Mouse (Mus musculus): ENCODE measurements around the gene Amfr. TPM values are rescaled to one million over a fixed set of nuclear protein-coding genes. Genes with fewer than 3 reads are reported as not detected.

The Amfr gene
- polyA plus RNA-seq, 1 experiment from 2014 or later = 50.8 TPM

DNA sequence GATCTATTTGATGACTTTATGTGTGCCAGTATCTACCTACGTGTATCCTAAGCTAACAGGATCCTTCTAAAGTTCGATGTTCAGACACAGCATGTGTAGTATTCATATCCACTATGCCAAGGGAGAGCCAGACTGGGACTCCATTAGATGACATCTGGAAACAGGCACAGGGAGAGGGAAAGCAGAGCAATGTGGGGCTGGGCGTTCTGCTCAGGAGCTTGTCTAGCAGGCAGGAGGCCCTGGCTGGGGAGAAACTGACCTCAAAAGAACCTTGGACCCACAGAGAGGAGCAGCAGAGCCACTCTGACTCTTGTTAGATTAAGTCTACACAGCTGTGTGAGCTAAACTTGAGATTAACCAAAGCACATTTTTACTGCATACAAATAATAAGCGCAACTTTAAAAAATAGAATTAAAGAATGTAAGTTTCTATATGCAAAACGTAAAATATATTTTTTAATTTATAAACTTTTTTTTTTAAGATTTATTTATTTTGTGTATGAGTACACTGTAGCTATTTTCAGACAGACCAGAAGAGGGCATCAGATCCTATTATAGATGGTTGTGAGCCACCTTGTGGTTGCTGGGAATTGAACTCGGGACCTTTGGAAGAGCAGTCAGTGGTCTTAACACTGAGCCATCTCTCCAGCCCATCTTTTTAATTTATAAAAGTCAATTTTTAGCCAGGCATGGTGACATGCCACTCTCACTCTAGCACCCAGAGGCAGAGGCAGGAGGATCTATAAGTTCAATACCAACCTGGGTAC, 36.0 kb downstream of the Amfr start:
- no peaks in the 10 kb centered on the region for H3K9me3 ChIP-seq (replicated peaks)
- H3K4me1 ChIP-seq = no peaks in the 10 kb centered on the region
- peaks cover 93% of the 10 kb centered on the region for H3K36me3 ChIP-seq (ENCODE audit: poor library complexity, severe bottlenecking)
- no peak overlapping the region for H3K4me2 ChIP-seq
- no peaks in the 10 kb centered on the region for H3K27me3 ChIP-seq
- 94% methylated on average over 6 of the region's 6 CpGs for WGBS
- no peak overlapping the region for H3K9ac ChIP-seq
- no peak for ATAC-seq
- H3K4me3 ChIP-seq = no peak overlapping the region
- H3K27ac ChIP-seq = no peak overlapping the region

DNA sequence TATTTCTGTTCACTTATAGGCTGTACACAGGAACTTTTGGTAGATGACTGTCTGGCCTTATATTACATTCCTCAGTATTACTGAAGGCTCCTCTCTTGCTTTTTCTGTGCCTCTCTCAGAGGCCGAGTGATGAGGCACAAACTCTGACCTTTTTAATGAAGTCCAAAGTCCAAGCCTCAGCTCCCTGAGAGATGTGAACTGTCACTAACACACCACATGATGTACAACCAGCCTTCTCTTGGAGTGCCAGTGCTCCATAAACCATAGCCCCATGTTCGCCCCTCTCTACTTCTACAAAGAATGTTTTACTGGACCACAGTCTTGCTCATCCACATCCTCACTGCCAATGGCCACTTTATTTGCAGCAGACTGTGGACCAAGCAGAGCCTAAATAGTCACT, 37.3 kb downstream of the Amfr start:
- Histone ChIP-seq H3K27me3 (no peaks in the 10 kb centered on the region), H3K36me3 (ENCODE audit: poor library complexity, severe bottlenecking) (peaks cover 93% of the 10 kb centered on the region), H3K27ac (no peak overlapping the region), H3K4me2 (no peak overlapping the region), H3K9ac (no peak overlapping the region), H3K4me3 (no peak overlapping the region), H3K9me3 (replicated peaks) (no peaks in the 10 kb centered on the region), H3K4me1 (no peaks in the 10 kb centered on the region)
- WGBS = 97% methylated on average over 2 of the region's 2 CpGs
- no peak for ATAC-seq

DNA sequence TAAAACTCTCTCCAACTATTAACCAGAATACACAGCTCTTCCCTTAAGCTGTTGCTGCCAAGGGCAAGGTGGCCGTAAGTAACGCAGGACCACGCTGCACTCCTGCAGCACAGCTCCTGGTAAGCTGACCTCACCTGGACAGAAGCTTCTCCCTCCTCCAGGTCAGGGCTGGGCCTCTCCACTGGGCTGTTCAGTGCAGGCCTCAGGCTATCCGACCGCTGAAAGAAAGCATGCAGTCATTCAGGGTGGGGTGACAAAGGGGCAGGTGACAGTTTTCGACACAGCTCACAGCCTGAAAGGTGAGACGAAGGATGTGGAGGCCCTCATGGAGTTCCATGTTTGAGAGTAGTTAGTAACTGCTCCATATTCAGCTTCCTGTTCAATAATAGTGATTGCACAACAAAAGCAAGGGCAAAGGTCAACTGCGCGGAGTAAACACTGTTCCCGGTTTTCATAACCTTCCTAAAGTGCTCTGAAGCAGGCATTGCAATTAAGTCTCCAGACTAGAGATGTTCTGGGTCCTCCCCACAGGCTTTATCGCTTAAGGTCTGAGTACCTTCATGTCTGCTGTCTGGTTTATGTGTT, 37.9 kb downstream of the Amfr start:
- H3K36me3 ChIP-seq (ENCODE audit: poor library complexity, severe bottlenecking) = peaks cover 93% of the 10 kb centered on the region
- no peak overlapping the region for H3K9ac ChIP-seq
- no peaks in the 10 kb centered on the region for H3K9me3 ChIP-seq (replicated peaks)
- no peak overlapping the region for H3K4me2 ChIP-seq
- 86% methylated on average over 11 of the region's 11 CpGs for WGBS
- no peak overlapping the region for H3K27ac ChIP-seq
- H3K27me3 ChIP-seq = no peaks in the 10 kb centered on the region
- H3K4me3 ChIP-seq = no peak overlapping the region
- H3K4me1 ChIP-seq = no peaks in the 10 kb centered on the region
- ATAC-seq = no peak

DNA sequence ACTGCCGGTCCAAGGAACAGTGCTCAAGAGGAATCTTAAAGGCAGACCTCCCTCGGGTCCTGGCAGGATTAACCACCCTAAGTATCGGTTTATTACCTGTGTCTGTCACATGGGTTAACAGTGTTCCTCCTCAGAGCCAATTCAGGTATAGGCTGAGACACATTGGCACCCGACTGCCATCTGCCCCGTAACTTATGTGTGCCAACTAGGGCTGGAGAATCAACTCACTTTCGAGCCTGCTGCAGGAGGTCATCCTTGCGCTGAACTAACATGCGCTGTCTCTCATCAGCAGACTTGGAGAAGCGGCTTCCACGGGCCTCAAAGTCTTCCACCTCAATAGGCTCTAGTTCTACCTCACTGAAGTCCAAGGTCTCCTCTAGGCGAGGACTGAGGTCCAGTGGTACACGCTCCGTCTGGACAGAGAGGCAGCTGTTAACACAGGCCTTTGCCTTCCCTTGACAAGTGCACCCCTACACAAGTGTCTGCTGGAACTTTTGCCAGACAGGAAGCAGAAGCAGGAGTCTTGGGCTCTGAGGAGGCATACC, 38.7 kb downstream of the Amfr start:
- no peak overlapping the region for H3K4me2 ChIP-seq
- no peaks in the 10 kb centered on the region for H3K4me1 ChIP-seq
- H3K27ac ChIP-seq = no peak overlapping the region
- H3K4me3 ChIP-seq = no peak overlapping the region
- no peak overlapping the region for H3K9ac ChIP-seq
- no peaks in the 10 kb centered on the region for H3K27me3 ChIP-seq
- ATAC-seq = no peak
- 95% methylated on average over 13 of the region's 13 CpGs for WGBS
- H3K36me3 ChIP-seq (ENCODE audit: poor library complexity, severe bottlenecking) = peaks cover 90% of the 10 kb centered on the region
- no peaks in the 10 kb centered on the region for H3K9me3 ChIP-seq (replicated peaks)

DNA sequence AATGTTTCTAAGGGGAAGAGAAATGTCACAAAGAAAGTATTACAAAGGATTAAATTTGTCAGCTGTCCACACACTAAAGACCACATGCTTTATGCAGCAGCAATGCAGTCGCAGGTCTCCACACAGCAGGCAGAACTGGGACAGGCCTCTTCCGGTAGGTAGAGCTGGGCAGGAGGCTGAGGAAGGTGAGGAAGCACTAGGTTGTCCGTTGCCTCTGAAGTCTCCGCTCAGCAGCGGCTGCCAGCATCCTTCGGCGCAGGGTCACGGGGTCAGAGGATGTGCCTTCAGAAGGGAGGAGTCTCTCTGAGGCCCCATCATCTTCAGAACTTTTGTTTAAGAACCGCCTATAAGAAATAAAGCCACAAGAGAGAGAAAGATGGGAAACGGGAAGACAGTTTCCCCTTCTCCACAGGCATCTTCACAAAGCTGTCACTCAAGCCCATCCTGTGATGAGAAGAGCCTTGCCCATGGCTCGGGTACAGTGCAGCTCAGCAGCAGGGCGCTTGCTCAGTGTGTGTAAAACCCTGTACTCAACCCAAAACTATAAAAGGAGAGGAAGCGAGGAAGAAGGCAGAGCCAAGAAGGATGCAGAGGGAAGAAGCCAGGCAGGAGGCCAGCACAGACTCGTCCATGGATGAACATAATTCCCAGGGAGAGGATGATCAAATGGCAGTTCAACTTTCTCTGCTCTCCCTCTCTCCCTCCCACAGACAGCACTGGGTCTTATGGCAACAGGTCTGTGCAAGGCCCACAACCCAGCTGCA, 39.5 kb downstream of the Amfr start:
- no peak overlapping the region for H3K4me2 ChIP-seq
- no peak overlapping the region for H3K9ac ChIP-seq
- ATAC-seq = no peak; the same call in 1 of the 2 replicates
- WGBS = 85% methylated on average over 14 of the region's 14 CpGs
- H3K4me1 ChIP-seq = no peaks in the 10 kb centered on the region
- H3K27me3 ChIP-seq = no peaks in the 10 kb centered on the region
- no peak overlapping the region for H3K27ac ChIP-seq
- no peaks in the 10 kb centered on the region for H3K9me3 ChIP-seq (replicated peaks)
- H3K36me3 ChIP-seq (ENCODE audit: poor library complexity, severe bottlenecking) = peaks cover 89% of the 10 kb centered on the region
- no peak overlapping the region for H3K4me3 ChIP-seq

DNA sequence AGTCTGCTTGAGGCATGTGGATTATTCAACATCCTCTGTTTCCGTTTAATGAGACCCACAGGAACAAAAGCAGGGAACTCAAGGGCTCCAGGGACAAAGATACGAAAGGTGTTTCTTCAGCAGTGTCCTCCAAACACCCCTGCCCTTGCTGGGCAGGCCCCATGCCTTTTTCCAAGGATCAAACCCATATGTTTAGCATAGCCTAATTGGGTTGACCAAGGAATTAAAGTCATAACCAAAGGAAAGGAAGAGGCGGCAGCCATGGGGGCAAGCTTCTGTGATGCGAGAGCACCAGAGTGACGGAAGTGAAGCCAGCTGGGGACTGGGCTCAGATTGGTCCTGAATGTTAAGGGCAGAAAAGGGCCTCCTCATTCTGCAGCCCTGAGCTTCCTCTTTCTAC, 40.4 kb downstream of the Amfr start:
- Histone ChIP-seq H3K4me1 (no peaks in the 10 kb centered on the region), H3K27ac (no peak overlapping the region), H3K9ac (no peak overlapping the region), H3K9me3 (replicated peaks) (no peaks in the 10 kb centered on the region), H3K4me3 (no peak overlapping the region), H3K27me3 (no peaks in the 10 kb centered on the region), H3K36me3 (ENCODE audit: poor library complexity, severe bottlenecking) (peaks cover 90% of the 10 kb centered on the region), H3K4me2 (no peak overlapping the region)
- no peak for ATAC-seq
- WGBS = 78% methylated on average over 5 of the region's 5 CpGs

DNA sequence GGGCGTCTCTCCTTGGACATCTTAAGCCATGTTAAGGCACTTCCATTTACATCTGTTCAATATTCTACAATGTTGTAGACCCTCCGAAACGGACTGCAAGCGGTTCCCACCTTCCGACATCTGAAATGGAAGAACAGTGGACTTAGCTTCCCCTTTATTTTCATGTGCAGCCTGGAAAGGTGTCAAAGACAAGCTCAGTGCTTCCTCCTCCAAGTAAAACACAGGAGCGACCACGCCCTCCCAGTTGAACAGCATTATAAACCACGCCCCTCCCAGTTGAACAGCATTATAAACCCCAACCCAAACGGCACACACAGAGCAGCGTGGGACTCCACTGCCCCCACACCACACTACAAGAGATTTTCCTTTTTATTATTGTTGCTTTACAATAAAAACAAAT, 41.2 kb downstream of the Amfr start:
- H3K27ac ChIP-seq = no peak overlapping the region
- H3K4me2 ChIP-seq = no peak overlapping the region
- no peaks in the 10 kb centered on the region for H3K9me3 ChIP-seq (replicated peaks)
- peaks cover 92% of the 10 kb centered on the region for H3K36me3 ChIP-seq (ENCODE audit: poor library complexity, severe bottlenecking)
- H3K4me1 ChIP-seq = no peaks in the 10 kb centered on the region
- WGBS = 93% methylated on average over 10 of the region's 10 CpGs
- no peak overlapping the region for H3K9ac ChIP-seq
- ATAC-seq = no peak
- no peak overlapping the region for H3K4me3 ChIP-seq
- no peaks in the 10 kb centered on the region for H3K27me3 ChIP-seq

DNA sequence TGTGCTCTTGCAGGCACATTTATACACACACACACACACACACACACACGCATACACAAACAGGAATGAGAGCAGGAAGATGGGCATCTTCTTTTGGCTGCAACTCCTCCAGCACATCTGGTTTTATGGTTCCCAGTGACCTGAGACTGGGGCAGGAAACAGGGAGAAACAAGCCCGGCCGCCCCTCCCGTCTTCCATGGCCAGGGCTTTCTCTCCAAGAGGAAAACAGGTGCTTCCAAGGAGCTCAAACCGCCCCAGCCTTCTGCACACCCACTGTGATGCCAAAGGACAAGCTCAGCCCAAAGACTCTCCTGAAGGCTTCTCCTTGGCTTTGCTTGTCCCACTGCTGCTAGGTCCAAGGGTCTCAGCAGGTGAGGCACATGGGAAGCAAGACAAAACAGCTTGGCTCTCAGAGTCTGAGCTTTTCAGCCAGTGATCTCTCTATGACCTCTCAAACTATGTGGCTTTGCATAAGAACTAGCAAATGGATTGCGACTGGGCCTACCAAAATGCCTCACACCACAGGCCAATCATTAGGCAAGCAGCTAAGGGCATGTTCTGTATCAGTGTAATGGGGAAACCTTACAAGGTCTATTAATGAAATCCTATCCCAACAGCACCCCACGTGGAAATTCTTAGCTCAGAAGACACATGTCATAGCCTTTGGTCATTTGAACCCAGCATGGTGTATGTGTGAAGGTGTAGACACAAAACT, 42.9 kb downstream of the Amfr start:
- no peaks in the 10 kb centered on the region for H3K4me1 ChIP-seq
- WGBS = 81% methylated on average over 7 of the region's 7 CpGs
- H3K9me3 ChIP-seq (replicated peaks) = no peaks in the 10 kb centered on the region
- peaks cover 92% of the 10 kb centered on the region for H3K36me3 ChIP-seq (ENCODE audit: poor library complexity, severe bottlenecking)
- no peak overlapping the region for H3K4me3 ChIP-seq
- H3K27ac ChIP-seq = no peak overlapping the region
- no peak for ATAC-seq
- H3K9ac ChIP-seq = no peak overlapping the region
- no peaks in the 10 kb centered on the region for H3K27me3 ChIP-seq
- H3K4me2 ChIP-seq = no peak overlapping the region

DNA sequence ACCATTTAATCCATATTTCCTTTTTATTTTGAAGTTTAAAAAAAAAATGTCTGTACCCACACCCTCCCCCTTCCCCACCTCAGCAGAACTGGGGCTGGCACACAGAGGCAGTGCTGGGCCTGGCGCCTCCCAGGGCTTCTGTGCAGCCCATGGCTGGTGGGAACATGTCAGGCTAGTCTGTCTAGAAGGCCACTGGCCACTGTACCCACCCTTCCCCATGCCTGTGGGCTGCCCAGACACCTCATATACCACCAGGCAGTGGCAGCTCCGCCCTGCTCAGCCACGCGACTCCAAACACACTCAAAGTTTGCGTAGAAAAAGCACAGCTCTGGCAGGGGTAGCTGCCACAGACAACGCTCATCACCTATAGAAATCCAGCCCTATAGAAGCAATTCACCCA, 44.3 kb downstream of the Amfr start:
- ATAC-seq = no peak
- Histone ChIP-seq H3K4me2 (no peak overlapping the region), H3K36me3 (ENCODE audit: poor library complexity, severe bottlenecking) (peaks cover 92% of the 10 kb centered on the region)

DNA sequence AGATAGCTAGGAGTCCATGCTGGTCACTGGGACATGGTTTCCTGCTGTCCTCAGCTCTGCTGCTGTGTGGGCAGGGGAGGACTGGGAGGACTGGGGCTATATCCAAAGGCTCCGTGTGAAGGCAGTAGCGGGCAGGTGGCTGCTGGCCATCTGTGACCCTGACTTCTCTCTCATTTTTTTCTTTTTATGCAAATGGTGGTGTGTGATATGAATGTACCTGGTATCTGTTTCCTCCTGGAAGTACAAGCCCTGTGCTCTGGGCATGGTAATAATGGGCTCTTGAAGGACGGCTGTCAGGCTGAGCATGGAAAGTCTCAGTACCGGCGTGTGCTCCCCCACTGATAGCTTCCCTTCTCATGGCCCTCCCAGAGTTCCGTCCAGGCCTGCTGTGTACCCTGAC, 51.7 kb downstream of the Amfr start:
- Histone ChIP-seq H3K27ac (no peak overlapping the region), H3K4me2 (no peak overlapping the region), H3K9me3 (replicated peaks) (no peaks in the 10 kb centered on the region), H3K27me3 (no peaks in the 10 kb centered on the region), H3K4me1 (no peaks in the 10 kb centered on the region), H3K36me3 (ENCODE audit: poor library complexity, severe bottlenecking) (peaks cover 96% of the 10 kb centered on the region), H3K9ac (no peak overlapping the region), H3K4me3 (no peak overlapping the region)
- WGBS = 94% methylated on average over 6 of the region's 6 CpGs
- no peak for ATAC-seq

More for the DNA sequence above, 44.3 kb downstream of the Amfr start:
- H3K27ac ChIP-seq = no peak overlapping the region
- H3K27me3 ChIP-seq = no peaks in the 10 kb centered on the region
- 78% methylated on average over 6 of the region's 6 CpGs for WGBS
- no peak overlapping the region for H3K9ac ChIP-seq
- no peaks in the 10 kb centered on the region for H3K9me3 ChIP-seq (replicated peaks)
- H3K4me1 ChIP-seq = no peaks in the 10 kb centered on the region
- H3K4me3 ChIP-seq = no peak overlapping the region

DNA sequence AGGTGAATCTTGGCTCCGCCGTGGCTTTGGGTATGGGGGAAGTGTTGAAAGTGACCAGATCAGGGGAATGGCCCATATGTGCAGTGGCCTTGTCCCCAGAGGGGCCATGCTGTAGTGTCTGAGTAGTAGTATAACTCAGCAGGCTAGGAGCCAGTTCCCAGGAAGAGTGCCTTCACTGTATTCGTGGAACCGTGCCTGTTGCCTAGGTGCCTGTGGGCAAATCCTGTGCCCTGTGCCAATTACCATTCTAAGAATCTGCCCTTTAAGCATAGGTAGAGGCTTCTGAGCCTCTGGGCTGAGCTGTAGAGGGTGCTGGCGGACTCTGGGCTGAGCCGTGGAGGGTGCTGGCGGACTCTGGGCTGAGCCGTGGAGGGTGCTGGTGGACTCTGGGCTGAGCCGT, 54.2 kb downstream of the Amfr start:
- Histone ChIP-seq H3K4me2 (no peak overlapping the region), H3K4me3 (no peak overlapping the region), H3K27ac (no peak overlapping the region; the same call in 1 of the 2 replicates), H3K9me3 (replicated peaks) (no peaks in the 10 kb centered on the region), H3K4me1 (no peaks in the 10 kb centered on the region), H3K27me3 (no peaks in the 10 kb centered on the region), H3K36me3 (ENCODE audit: poor library complexity, severe bottlenecking) (peaks cover 96% of the 10 kb centered on the region), H3K9ac (no peak overlapping the region)
- ATAC-seq = no peak
- 92% methylated on average over 9 of the region's 9 CpGs for WGBS

DNA sequence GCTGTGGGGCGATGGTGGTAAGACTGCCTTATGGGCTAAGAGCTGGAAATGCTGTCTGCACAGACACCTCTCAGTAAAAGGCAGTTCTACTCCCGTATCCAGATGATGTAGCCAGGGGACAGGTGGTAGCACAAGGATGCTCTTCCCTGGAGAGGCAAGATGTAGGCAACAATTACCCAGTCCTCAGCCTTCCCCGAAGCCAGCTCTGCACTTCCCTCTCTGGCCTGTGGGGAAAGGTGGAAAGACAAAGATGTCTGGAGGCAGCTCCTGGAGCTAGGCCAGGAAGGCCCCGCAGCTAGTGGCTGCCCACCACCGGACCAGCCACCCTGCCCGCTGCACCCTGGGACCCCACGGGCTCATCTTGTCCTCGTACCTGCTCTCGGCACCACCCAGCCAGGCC, 60.1 kb downstream of the Amfr start:
- Histone ChIP-seq H3K9ac (no peak overlapping the region), H3K4me3 (no peak overlapping the region), H3K27me3 (no peaks in the 10 kb centered on the region), H3K4me1 (no peaks in the 10 kb centered on the region), H3K36me3 (ENCODE audit: poor library complexity, severe bottlenecking) (peaks cover 100% of the 10 kb centered on the region), H3K27ac (no peak overlapping the region), H3K9me3 (replicated peaks) (no peaks in the 10 kb centered on the region), H3K4me2 (no peak overlapping the region)
- 88% methylated on average over 9 of the region's 9 CpGs for WGBS
- ATAC-seq = peak; percentile 20; the same call in 1 of the 2 replicates

All from forebrain, embryonic 13.5 days (tissue).